Mouse (Mus musculus): Measurements from ENCODE around the gene Syt2. TPM values are rescaled to one million over a fixed set of nuclear protein-coding genes. Genes with fewer than 3 reads are reported as not detected.
A peak's percentile ranks its signal among the peaks of the same experiment; 100 is the strongest.

The Syt2 gene
- polyA plus RNA-seq, 1 experiment from 2014 or later, result 0.12 TPM

GRCm38 (mm10) chr1:134701191-134701590 is 54.7 kb downstream of the Syt2 start:
- Histone ChIP-seq H3K27me3 (replicated peaks; ENCODE audit: control insufficient read depth, insufficient read depth, low read length) (peaks cover 7% of the 10 kb centered on the region), H3K27ac (ENCODE audit: low read depth, low read length) (no peak overlapping the region), H3K9me3 (ENCODE audit: control insufficient read depth, low read length) (no peaks in the 10 kb centered on the region), H3K4me1 (replicated peaks; ENCODE audit: control insufficient read depth, insufficient read depth, low read length) (0 out of 2 replicates have a peak, but pooled peaks cover 5% of the 10 kb centered on the region), H3K9ac (ENCODE audit: low read depth, low read length) (no peak overlapping the region), H3K4me2 (no peak overlapping the region), H3K4me3 (ENCODE audit: low read depth, low read length) (no peak overlapping the region), H3K36me3 (ENCODE audit: control insufficient read depth, insufficient read depth, low read length) (no peaks in the 10 kb centered on the region)
- DNase-seq (ENCODE audit: low spot score) (no peak), ATAC-seq (replicated peaks; ENCODE audit: low FRiP score) (no peak)
- WGBS, result 26% methylated on average over 6 of the region's 6 CpGs

- ATAC-seq (replicated peaks; ENCODE audit: low FRiP score), result peak; percentile 40
- H3K27me3 ChIP-seq (replicated peaks; ENCODE audit: control insufficient read depth, insufficient read depth, low read length), result peaks cover 26% of the 10 kb centered on the region
Measured at GRCm38 (mm10) chr1:134703232-134703631, 56.8 kb downstream of the Syt2 start.

GRCm38 (mm10) chr1:134704396-134705306 is 58.2 kb downstream of the Syt2 start:
- Histone ChIP-seq H3K27me3 (replicated peaks; ENCODE audit: control insufficient read depth, insufficient read depth, low read length) (peaks cover 40% of the 10 kb centered on the region), H3K4me3 (ENCODE audit: low read depth, low read length) (no peak overlapping the region), H3K27ac (ENCODE audit: low read depth, low read length) (no peak overlapping the region), H3K4me1 (replicated peaks; ENCODE audit: control insufficient read depth, insufficient read depth, low read length) (0 out of 2 replicates have a peak, but pooled peaks cover 5% of the 10 kb centered on the region), H3K4me2 (no peak overlapping the region), H3K9ac (ENCODE audit: low read depth, low read length) (no peak overlapping the region), H3K9me3 (ENCODE audit: control insufficient read depth, low read length) (no peaks in the 10 kb centered on the region), H3K36me3 (ENCODE audit: control insufficient read depth, insufficient read depth, low read length) (no peaks in the 10 kb centered on the region)
- ATAC-seq (replicated peaks; ENCODE audit: low FRiP score) (no peak), DNase-seq (ENCODE audit: low spot score) (no peak)
- WGBS, result 38% methylated on average over 22 of the region's 22 CpGs

More at GRCm38 (mm10) chr1:134703232-134703631, 56.8 kb downstream of the Syt2 start:
- H3K36me3 ChIP-seq (ENCODE audit: control insufficient read depth, insufficient read depth, low read length), result no peaks in the 10 kb centered on the region
- H3K4me2 ChIP-seq, result no peak overlapping the region
- 57% methylated on average over 2 of the region's 2 CpGs for WGBS
- H3K4me1 ChIP-seq (replicated peaks; ENCODE audit: control insufficient read depth, insufficient read depth, low read length), result 0 out of 2 replicates have a peak, but pooled peaks cover 5% of the 10 kb centered on the region
- DNase-seq (ENCODE audit: low spot score), result no peak
- H3K27ac ChIP-seq (ENCODE audit: low read depth, low read length), result peak overlapping the region; percentile 34; the same call in 1 of the 2 replicates
- no peaks in the 10 kb centered on the region for H3K9me3 ChIP-seq (ENCODE audit: control insufficient read depth, low read length)
- H3K4me3 ChIP-seq (ENCODE audit: low read depth, low read length), result no peak overlapping the region
- no peak overlapping the region for H3K9ac ChIP-seq (ENCODE audit: low read depth, low read length)

GRCm38 (mm10) chr1:134706549-134706948 is 60.1 kb downstream of the Syt2 start:
- H3K36me3 ChIP-seq (ENCODE audit: control insufficient read depth, insufficient read depth, low read length), result no peaks in the 10 kb centered on the region
- ATAC-seq (replicated peaks; ENCODE audit: low FRiP score) (no peak), DNase-seq (ENCODE audit: low spot score) (no peak)
- H3K4me1 ChIP-seq (replicated peaks; ENCODE audit: control insufficient read depth, insufficient read depth, low read length), result 0 out of 2 replicates have a peak, but pooled peaks cover 5% of the 10 kb centered on the region
- H3K9ac ChIP-seq (ENCODE audit: low read depth, low read length), result no peak overlapping the region
- H3K9me3 ChIP-seq (ENCODE audit: control insufficient read depth, low read length), result no peaks in the 10 kb centered on the region
- H3K4me3 ChIP-seq (ENCODE audit: low read depth, low read length), result no peak overlapping the region
- H3K27me3 ChIP-seq (replicated peaks; ENCODE audit: control insufficient read depth, insufficient read depth, low read length), result peaks cover 59% of the 10 kb centered on the region
- WGBS, result 52% methylated on average over 2 of the region's 2 CpGs
- no peak overlapping the region for H3K27ac ChIP-seq (ENCODE audit: low read depth, low read length)
- H3K4me2 ChIP-seq, result no peak overlapping the region

- Histone ChIP-seq H3K4me3 (ENCODE audit: low read depth, low read length) (no peak overlapping the region), H3K36me3 (ENCODE audit: control insufficient read depth, insufficient read depth, low read length) (no peaks in the 10 kb centered on the region), H3K9me3 (ENCODE audit: control insufficient read depth, low read length) (no peaks in the 10 kb centered on the region), H3K4me2 (no peak overlapping the region), H3K9ac (ENCODE audit: low read depth, low read length) (no peak overlapping the region), H3K27ac (ENCODE audit: low read depth, low read length) (no peak overlapping the region), H3K27me3 (replicated peaks; ENCODE audit: control insufficient read depth, insufficient read depth, low read length) (peaks cover 61% of the 10 kb centered on the region), H3K4me1 (replicated peaks; ENCODE audit: control insufficient read depth, insufficient read depth, low read length) (0 out of 2 replicates have a peak, but pooled peaks cover 5% of the 10 kb centered on the region)
- no peak for ATAC-seq (replicated peaks; ENCODE audit: low FRiP score)
- WGBS, result 66% methylated on average over 3 of the region's 3 CpGs
- no peak for DNase-seq (ENCODE audit: low spot score)
Measured at GRCm38 (mm10) chr1:134707516-134707915, 61.0 kb downstream of the Syt2 start.

- no peak overlapping the region for H3K9ac ChIP-seq (ENCODE audit: low read depth, low read length)
- H3K27ac ChIP-seq (ENCODE audit: low read depth, low read length), result no peak overlapping the region
Measured at GRCm38 (mm10) chr1:134708274-134708673, 61.8 kb downstream of the Syt2 start.

GRCm38 (mm10) chr1:134708801-134709385 is 62.4 kb downstream of the Syt2 start:
- no peak overlapping the region for H3K9ac ChIP-seq (ENCODE audit: low read depth, low read length)

More at GRCm38 (mm10) chr1:134708274-134708673, 61.8 kb downstream of the Syt2 start:
- ATAC-seq (replicated peaks; ENCODE audit: low FRiP score) (no peak), DNase-seq (ENCODE audit: low spot score) (no peak)
- Histone ChIP-seq H3K9me3 (ENCODE audit: control insufficient read depth, low read length) (no peaks in the 10 kb centered on the region), H3K27me3 (replicated peaks; ENCODE audit: control insufficient read depth, insufficient read depth, low read length) (peaks cover 67% of the 10 kb centered on the region), H3K4me1 (replicated peaks; ENCODE audit: control insufficient read depth, insufficient read depth, low read length) (no peaks in the 10 kb centered on the region), H3K4me2 (peak overlapping the region; percentile 84), H3K36me3 (ENCODE audit: control insufficient read depth, insufficient read depth, low read length) (no peaks in the 10 kb centered on the region), H3K4me3 (ENCODE audit: low read depth, low read length) (peak overlapping the region; percentile 50; the same call in 1 of the 2 replicates)
- WGBS, result 12% methylated on average over 8 of the region's 8 CpGs

GRCm38 (mm10) chr1:134709411-134710306 is 63.2 kb downstream of the Syt2 start:
- H3K27me3 ChIP-seq (replicated peaks; ENCODE audit: control insufficient read depth, insufficient read depth, low read length), result peaks cover 73% of the 10 kb centered on the region
- ATAC-seq (replicated peaks; ENCODE audit: low FRiP score), result no peak; the same call in 1 of the 2 replicates

More at GRCm38 (mm10) chr1:134708801-134709385, 62.4 kb downstream of the Syt2 start:
- WGBS, result under 1% methylated on average over 46 of the region's 46 CpGs
- ATAC-seq (replicated peaks; ENCODE audit: low FRiP score), result no peak; the same call in 1 of the 2 replicates
- no peaks in the 10 kb centered on the region for H3K36me3 ChIP-seq (ENCODE audit: control insufficient read depth, insufficient read depth, low read length)
- H3K4me3 ChIP-seq (ENCODE audit: low read depth, low read length), result peak overlapping the region; percentile 50
- peaks cover 73% of the 10 kb centered on the region for H3K27me3 ChIP-seq (replicated peaks; ENCODE audit: control insufficient read depth, insufficient read depth, low read length)
- H3K4me2 ChIP-seq, result peak overlapping the region; percentile 84
- DNase-seq (ENCODE audit: low spot score), result peak; percentile 67
- H3K9me3 ChIP-seq (ENCODE audit: control insufficient read depth, low read length), result no peaks in the 10 kb centered on the region
- no peak overlapping the region for H3K27ac ChIP-seq (ENCODE audit: low read depth, low read length)
- H3K4me1 ChIP-seq (replicated peaks; ENCODE audit: control insufficient read depth, insufficient read depth, low read length), result no peaks in the 10 kb centered on the region

More at GRCm38 (mm10) chr1:134709411-134710306, 63.2 kb downstream of the Syt2 start:
- no peak for DNase-seq (ENCODE audit: low spot score)
- WGBS, result 19% methylated on average over 26 of the region's 26 CpGs
- peak overlapping the region; percentile 84 for H3K4me2 ChIP-seq
- no peaks in the 10 kb centered on the region for H3K4me1 ChIP-seq (replicated peaks; ENCODE audit: control insufficient read depth, insufficient read depth, low read length)
- H3K27ac ChIP-seq (ENCODE audit: low read depth, low read length), result no peak overlapping the region
- no peak overlapping the region for H3K9ac ChIP-seq (ENCODE audit: low read depth, low read length)
- no peaks in the 10 kb centered on the region for H3K36me3 ChIP-seq (ENCODE audit: control insufficient read depth, insufficient read depth, low read length)
- no peaks in the 10 kb centered on the region for H3K9me3 ChIP-seq (ENCODE audit: control insufficient read depth, low read length)
- H3K4me3 ChIP-seq (ENCODE audit: low read depth, low read length), result peak overlapping the region; percentile 50

All from liver, embryonic 11.5 days (tissue).